Mouse (Mus musculus) heart, embryonic 12.5 days (tissue): ENCODE results near the gene Tardbp. TPM values are rescaled to one million over a fixed set of nuclear protein-coding genes. Genes with fewer than 3 reads are reported as not detected.

Experiments
- ATAC-seq: fragments of 200-750 bp; cut with Nextera tagmentation; 2 replicates; pipeline ENCODE4 v1.8.0; 2017; ENCODE audit warnings: moderate TSS enrichment, moderate library complexity; ENCODE audit not compliant: insufficient number of reproducible peaks, low FRiP score
- H3K27ac ChIP-seq: fragments of 300-500 bp; sonication (generic); 2 replicates; pipeline ENCODE4 v1.5.1; 2016; ENCODE audit warnings: mild to moderate bottlenecking, moderate library complexity; ENCODE audit not compliant: poor library complexity, severe bottlenecking
- H3K27me3 ChIP-seq: fragments of 300-500 bp; sonication (generic); replicated peaks from 2 replicates; pipeline ENCODE4 v1.6.1; 2016; ENCODE audit warnings: mild to moderate bottlenecking, moderate library complexity
- H3K36me3 ChIP-seq: fragments of 300-500 bp; sonication (generic); 2 replicates; pipeline ENCODE4 v1.6.1; 2016; ENCODE audit warnings: mild to moderate bottlenecking, moderate library complexity
- H3K4me1 ChIP-seq: fragments of 300-500 bp; sonication (generic); replicated peaks from 2 replicates; pipeline ENCODE4 v1.6.1; 2016; ENCODE audit warnings: mild to moderate bottlenecking
- H3K4me2 ChIP-seq: fragments of 300-500 bp; sonication (generic); 2 replicates; pipeline ENCODE4 v1.6.1; 2016; ENCODE audit warnings: mild to moderate bottlenecking, moderate library complexity
- H3K4me3 ChIP-seq: fragments of 300-500 bp; sonication (generic); 2 replicates; pipeline ENCODE4 v1.5.1; 2016; ENCODE audit warnings: mild to moderate bottlenecking
- H3K9ac ChIP-seq: fragments of 300-500 bp; sonication (generic); 2 replicates; pipeline ENCODE4 v1.6.1; 2016; ENCODE audit warnings: mild to moderate bottlenecking, moderate library complexity
- H3K9me3 ChIP-seq: fragments of 300-500 bp; sonication (generic); replicated peaks from 2 replicates; pipeline ENCODE4 v1.6.1; 2016; ENCODE audit warnings: mild to moderate bottlenecking, moderate library complexity
- WGBS: fragments of 180-500 bp; shearing (Covaris S2); methylation state at CpG from one replicate; pipeline ENCODE4 v1.1.7; 2016; 5-methylcytosine and 5-hydroxymethylcytosine counted together
- polyA plus RNA-seq: library from polyadenylated mRNA; unstranded; fragments of >200 nt; fragmentation: Nextera tagmentation; extraction: Ambion mirVana; gene quantifications from 2 replicates; pipeline ENCODE4 v1.2.1, GENCODE M21; 2016

Tardbp gene
- polyA plus RNA-seq, 1 experiment from 2014 or later = 211 TPM

- WGBS = 90% methylated on average over 5 of the region's 5 CpGs
- Histone ChIP-seq H3K9ac (no peak overlapping the region), H3K27me3 (no peaks in the 10 kb centered on the region), H3K27ac (no peak overlapping the region), H3K4me3 (no peak overlapping the region), H3K36me3 (peaks cover 70% of the 10 kb centered on the region), H3K4me1 (peaks cover 8% of the 10 kb centered on the region; the same call in 1 of the 2 replicates), H3K9me3 (no peaks in the 10 kb centered on the region), H3K4me2 (no peak overlapping the region)
- no peak for ATAC-seq
These were observed 45.4 kb downstream of the Tardbp start for GRCm38 (mm10) chr4:148581422-148581821.

GRCm38 (mm10) chr4:148580765-148581164, 46.1 kb downstream of the Tardbp start:
- no peak for ATAC-seq
- Histone ChIP-seq H3K4me2 (no peak overlapping the region), H3K27me3 (no peaks in the 10 kb centered on the region)

DNA sequence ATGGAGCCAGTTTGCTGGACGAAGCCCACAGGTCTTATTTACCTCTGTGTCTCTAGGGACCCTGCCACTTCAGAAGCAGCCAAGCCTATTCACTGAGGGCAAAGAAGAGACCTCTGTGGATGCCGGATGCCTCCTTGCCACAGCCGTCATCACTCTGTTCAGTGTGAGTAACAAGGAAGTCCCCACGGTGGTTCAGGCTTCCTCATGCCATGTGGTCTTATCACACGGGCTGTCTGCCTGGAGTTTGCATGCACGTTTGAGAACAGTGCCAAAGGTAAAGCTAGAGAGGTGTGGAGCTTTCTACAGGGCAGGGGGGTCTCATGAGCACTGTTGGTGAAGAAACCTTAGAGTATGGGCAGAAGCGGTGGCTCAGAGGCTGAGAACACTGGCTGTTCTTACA, 53.6 kb downstream of the Tardbp start:
- Histone ChIP-seq H3K4me3 (no peak overlapping the region), H3K4me2 (no peak overlapping the region)
- 79% methylated on average over 7 of the region's 7 CpGs for WGBS

More at GRCm38 (mm10) chr4:148580765-148581164, 46.1 kb downstream of the Tardbp start:
- Histone ChIP-seq H3K4me3 (no peak overlapping the region), H3K36me3 (peaks cover 76% of the 10 kb centered on the region), H3K4me1 (peaks cover 8% of the 10 kb centered on the region; the same call in 1 of the 2 replicates), H3K9ac (no peak overlapping the region), H3K9me3 (no peaks in the 10 kb centered on the region), H3K27ac (no peak overlapping the region)
- 88% methylated on average over 9 of the region's 9 CpGs for WGBS

GRCm38 (mm10) chr4:148570693-148571295, 56.0 kb downstream of the Tardbp start:
- Histone ChIP-seq H3K36me3 (peaks cover 98% of the 10 kb centered on the region), H3K27me3 (no peaks in the 10 kb centered on the region), H3K4me1 (no peaks in the 10 kb centered on the region), H3K9ac (no peak overlapping the region), H3K9me3 (no peaks in the 10 kb centered on the region), H3K27ac (no peak overlapping the region), H3K4me3 (no peak overlapping the region), H3K4me2 (no peak overlapping the region)
- no peak for ATAC-seq
- 93% methylated on average over 9 of the region's 9 CpGs for WGBS

More for the DNA sequence above, 53.6 kb downstream of the Tardbp start:
- H3K4me1 ChIP-seq = no peaks in the 10 kb centered on the region
- no peak for ATAC-seq
- H3K36me3 ChIP-seq = peaks cover 97% of the 10 kb centered on the region
- H3K27ac ChIP-seq = no peak overlapping the region
- H3K9ac ChIP-seq = no peak overlapping the region
- H3K9me3 ChIP-seq = no peaks in the 10 kb centered on the region
- H3K27me3 ChIP-seq = no peaks in the 10 kb centered on the region

- no peak for ATAC-seq
- no peak overlapping the region for H3K27ac ChIP-seq
- H3K9me3 ChIP-seq = no peaks in the 10 kb centered on the region
- no peaks in the 10 kb centered on the region for H3K27me3 ChIP-seq
- 83% methylated on average over 10 of the region's 10 CpGs for WGBS
- H3K4me1 ChIP-seq = no peaks in the 10 kb centered on the region
- H3K4me3 ChIP-seq = no peak overlapping the region
- no peak overlapping the region for H3K4me2 ChIP-seq
- H3K36me3 ChIP-seq = peaks cover 98% of the 10 kb centered on the region
- no peak overlapping the region for H3K9ac ChIP-seq
These were observed 56.7 kb downstream of the Tardbp start for GRCm38 (mm10) chr4:148570138-148570537.

DNA sequence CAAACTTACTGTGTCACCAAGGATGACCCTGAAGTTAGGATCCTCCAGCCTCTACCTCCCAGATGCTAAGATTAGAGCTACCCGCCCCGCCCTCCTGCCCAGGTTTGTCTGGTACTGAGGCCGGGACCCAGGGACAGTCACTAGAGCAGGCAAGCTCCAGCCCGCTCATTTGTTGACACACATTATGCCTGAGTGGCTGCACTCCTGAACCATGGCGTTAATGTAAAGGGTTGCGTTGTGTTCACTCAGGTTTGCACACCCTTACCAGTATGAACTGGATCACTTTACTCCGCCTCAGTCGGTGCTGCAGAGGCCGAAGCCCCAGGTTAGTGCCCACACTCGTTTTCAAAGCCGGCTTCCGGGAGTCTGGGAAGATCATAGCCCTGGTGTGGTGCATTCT, 63.2 kb downstream of the Tardbp start:
- Histone ChIP-seq H3K9me3 (no peaks in the 10 kb centered on the region), H3K27ac (no peak overlapping the region), H3K27me3 (no peaks in the 10 kb centered on the region), H3K4me3 (no peak overlapping the region), H3K36me3 (peaks cover 89% of the 10 kb centered on the region), H3K9ac (no peak overlapping the region), H3K4me1 (no peaks in the 10 kb centered on the region), H3K4me2 (no peak overlapping the region)
- no peak for ATAC-seq
- WGBS = 95% methylated on average over 12 of the region's 12 CpGs

GRCm38 (mm10) chr4:148562676-148563075, 64.1 kb downstream of the Tardbp start:
- H3K4me2 ChIP-seq = no peak overlapping the region
- WGBS = 92% methylated on average over 17 of the region's 17 CpGs
- H3K27me3 ChIP-seq = no peaks in the 10 kb centered on the region
- no peak overlapping the region for H3K9ac ChIP-seq
- no peaks in the 10 kb centered on the region for H3K9me3 ChIP-seq
- no peak overlapping the region for H3K4me3 ChIP-seq
- ATAC-seq = no peak
- H3K27ac ChIP-seq = no peak overlapping the region
- no peaks in the 10 kb centered on the region; the same call in 1 of the 2 replicates for H3K4me1 ChIP-seq
- H3K36me3 ChIP-seq = peaks cover 80% of the 10 kb centered on the region

Other genes with a start within 250 kb of the Tardbp start
- gene Ubiad1, start 182.2 kb downstream of the Tardbp start, polyA plus RNA-seq = 21.6 and 22.3 TPM in 2 replicates
- 21.8 and 23.1 TPM in 2 replicates for gene Mtor, start 178.4 kb downstream of the Tardbp start, polyA plus RNA-seq
- gene Angptl7, start 126.6 kb downstream of the Tardbp start, polyA plus RNA-seq = 5.0 and 5.8 TPM in 2 replicates
- 71.3 TPM in 2 replicates for gene Exosc10, start 68.6 kb downstream of the Tardbp start, polyA plus RNA-seq
- gene Srm, start 35.5 kb downstream of the Tardbp start, polyA plus RNA-seq = 129 and 135 TPM in 2 replicates
- 0.14 and 0.36 TPM in 2 replicates for gene Masp2, start 24.5 kb downstream of the Tardbp start, polyA plus RNA-seq
- gene Gm572, start 16.3 kb upstream of the Tardbp start, polyA plus RNA-seq = 0.11 and 0.18 TPM in 2 replicates
- 23.6 and 26.1 TPM in 2 replicates for gene Casz1, start 177.4 kb upstream of the Tardbp start, polyA plus RNA-seq